Mouse (Mus musculus): ENCODE results near the gene Srp9.
"Not testable (repeated sequence)": the region's sequence is repeated elsewhere in the genome, so short reads cannot be mapped to it uniquely, and the experiment has no call there.

- not testable (repeated sequence) for TF ChIP-seq CTCF (IDR thresholded peaks at IDR 0.05; ENCODE audit: insufficient read depth, low read length); POLR2A (IDR thresholded peaks at IDR 0.05; ENCODE audit: borderline replicate concordance, extremely low read depth, low read depth, low read length)
Observed at GRCm38 (mm10) chr1:182176985-182177384, 52.4 kb downstream of the Srp9 start.

Data from lung, adult 2 months (tissue).